Mouse (Mus musculus): Measurements from ENCODE around the gene Olfr845.

The Olfr845 gene

GRCm38 (mm10) chr9:19336157-19336556 is at the start of gene Olfr845:
TSS of gene Olfr845 (plus strand) at chr9:19336457.
- DNase-seq (ENCODE audit: low spot score): no peak

- DNase-seq (ENCODE audit: low spot score): no peak
Observed at GRCm38 (mm10) chr9:19316047-19316446, 20.2 kb upstream of the Olfr845 start, which contains the start of gene Olfr844. TSS of gene Olfr844 (plus strand) at chr9:19316347.

GRCm38 (mm10) chr9:19363905-19364304 is 27.6 kb downstream of the Olfr845 start, which contains the start of gene Olfr846:
TSS of gene Olfr846 (minus strand) at chr9:19364005.
- no peak for DNase-seq (ENCODE audit: low spot score)

- no peak for DNase-seq (ENCODE audit: low spot score)
Observed at GRCm38 (mm10) chr9:19378569-19378968, 42.3 kb downstream of the Olfr845 start, which contains the start of gene Olfr847. TSS of gene Olfr847 (minus strand) at chr9:19378669.
